Mouse (Mus musculus): Measurements from ENCODE around the gene Gm20721. TPM values are rescaled to one million over a fixed set of nuclear protein-coding genes. Genes with fewer than 3 reads are reported as not detected.
"Not testable (repeated sequence)": the region's sequence is repeated elsewhere in the genome, so short reads cannot be mapped to it uniquely, and the experiment has no call there.

Gene Gm20721
- polyA plus RNA-seq, 1 experiment from 2014 or later, result 19.8 TPM

DNA sequence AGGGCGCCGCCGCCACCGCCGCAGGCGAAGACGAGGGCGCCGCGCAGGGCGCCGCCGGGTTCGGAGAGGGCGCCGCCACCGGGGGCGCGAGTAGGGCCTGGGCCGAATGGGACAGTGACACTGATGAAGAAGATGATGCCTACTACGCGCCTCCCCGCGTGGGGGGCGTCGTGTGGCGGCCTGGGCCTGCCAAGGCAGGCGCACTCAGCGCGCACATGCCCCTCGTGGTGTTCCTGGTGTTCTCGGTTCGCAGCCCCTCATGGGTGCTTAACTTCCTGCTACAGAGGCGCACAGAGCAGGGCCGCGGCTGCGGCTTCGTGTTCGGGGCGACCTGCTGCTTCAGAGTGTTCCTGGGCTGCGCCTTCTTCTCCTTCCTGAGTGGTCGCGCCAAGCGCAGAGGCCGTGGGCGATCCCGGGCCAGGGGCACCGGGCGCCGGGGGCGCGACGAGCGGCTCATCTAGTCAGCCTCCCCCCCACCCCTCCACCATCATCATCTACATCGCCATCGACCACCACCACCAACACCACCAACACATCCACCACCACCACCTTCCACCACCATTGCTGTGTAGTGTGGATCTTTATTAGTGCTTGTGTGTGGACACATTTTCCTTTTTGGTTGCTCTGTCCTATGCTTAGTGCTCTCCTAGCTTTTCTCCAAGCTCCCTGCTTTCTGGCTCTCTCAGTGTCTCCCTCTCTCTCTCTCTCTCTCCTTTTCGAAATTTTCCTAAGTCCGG lies 17.4 kb downstream of the Gm20721 start:
- Histone ChIP-seq H3K27ac (replicated peaks) (peak overlapping the region; percentile 99), H3K9me3 (replicated peaks) (no peaks in the 10 kb centered on the region), H3K4me2 (peak overlapping the region; percentile 78), H3K36me3 (no peaks in the 10 kb centered on the region), H3K4me1 (peaks cover 46% of the 10 kb centered on the region), H3K27me3 (replicated peaks) (no peaks in the 10 kb centered on the region), H3K9ac (replicated peaks) (peak overlapping the region; percentile 100), H3K4me3 (replicated peaks) (peak overlapping the region; percentile 96)
- peak; percentile 11 for ATAC-seq (ENCODE audit: low FRiP score)
- WGBS, result 43% methylated on average over 58 of the region's 58 CpGs

GRCm38 (mm10) chr2:174328358-174328905 lies 18.1 kb downstream of the Gm20721 start:
- ATAC-seq (ENCODE audit: low FRiP score), result no peak
- no peaks in the 10 kb centered on the region for H3K27me3 ChIP-seq (replicated peaks)
- H3K9me3 ChIP-seq (replicated peaks), result no peaks in the 10 kb centered on the region
- H3K36me3 ChIP-seq, result no peaks in the 10 kb centered on the region
- WGBS, result 50% methylated on average over 46 of the region's 46 CpGs
- H3K4me1 ChIP-seq, result peaks cover 39% of the 10 kb centered on the region
- peak overlapping the region; percentile 96 for H3K4me3 ChIP-seq (replicated peaks)
- peak overlapping the region; percentile 100 for H3K9ac ChIP-seq (replicated peaks)
- H3K4me2 ChIP-seq, result peak overlapping the region; percentile 78
- peak overlapping the region; percentile 99 for H3K27ac ChIP-seq (replicated peaks)

DNA sequence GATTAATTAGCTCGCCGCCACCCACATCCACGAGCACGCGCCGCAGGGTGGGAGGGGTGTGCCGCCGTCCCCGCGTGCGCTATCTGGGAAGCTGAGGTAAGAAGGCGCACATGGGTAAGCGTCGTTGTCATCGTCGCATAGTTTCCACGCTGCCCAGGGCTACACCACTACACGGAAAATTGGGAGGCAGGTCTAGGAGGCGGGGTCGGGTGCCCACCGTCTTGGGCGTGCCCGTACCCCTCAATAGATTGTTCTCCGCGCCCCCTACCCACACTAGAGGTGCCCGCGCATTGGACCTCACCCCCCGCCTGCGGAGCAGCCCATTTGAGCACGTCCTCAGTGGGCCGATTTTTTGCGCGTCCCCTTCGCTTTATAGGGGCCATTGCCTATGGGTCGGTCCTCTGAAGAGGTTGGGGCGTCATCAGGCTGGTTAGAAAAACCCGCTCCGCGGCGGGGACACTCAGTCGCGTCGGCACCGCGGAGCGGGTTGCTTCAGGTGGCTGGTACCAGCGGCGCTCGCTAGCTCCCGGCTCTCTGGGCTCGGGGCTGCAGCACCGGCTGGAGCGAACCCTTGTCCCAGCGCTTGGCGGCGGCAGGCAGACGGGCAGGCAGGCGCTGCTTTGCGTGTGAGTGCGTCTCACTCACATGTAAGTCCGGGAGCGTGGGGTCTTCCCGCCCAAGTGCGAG lies 19.1 kb downstream of the Gm20721 start:
- H3K4me3 ChIP-seq (replicated peaks), result peak overlapping the region; percentile 96
- 59% methylated on average over 64 of the region's 64 CpGs for WGBS
- H3K4me2 ChIP-seq, result peak overlapping the region; percentile 78
- peak overlapping the region; percentile 68 for H3K27ac ChIP-seq (replicated peaks)
- H3K36me3 ChIP-seq, result no peaks in the 10 kb centered on the region
- H3K9me3 ChIP-seq (replicated peaks), result no peaks in the 10 kb centered on the region
- peaks cover 29% of the 10 kb centered on the region for H3K4me1 ChIP-seq
- ATAC-seq (ENCODE audit: low FRiP score), result peak; percentile 71
- H3K27me3 ChIP-seq (replicated peaks), result no peaks in the 10 kb centered on the region
- H3K9ac ChIP-seq (replicated peaks), result peak overlapping the region; percentile 100

GRCm38 (mm10) chr2:174326481-174326880 lies 20.0 kb downstream of the Gm20721 start:
- Histone ChIP-seq H3K4me3 (replicated peaks) (peak overlapping the region; percentile 96), H3K36me3 (no peaks in the 10 kb centered on the region), H3K9ac (replicated peaks) (peak overlapping the region; percentile 100; the same call in 1 of the 2 replicates), H3K27me3 (replicated peaks) (no peaks in the 10 kb centered on the region), H3K9me3 (replicated peaks) (no peaks in the 10 kb centered on the region), H3K4me1 (peaks cover 20% of the 10 kb centered on the region), H3K27ac (replicated peaks) (no peak overlapping the region), H3K4me2 (peak overlapping the region; percentile 78)
- no peak for ATAC-seq (ENCODE audit: low FRiP score)
- WGBS, result 55% methylated on average over 8 of the region's 8 CpGs

DNA sequence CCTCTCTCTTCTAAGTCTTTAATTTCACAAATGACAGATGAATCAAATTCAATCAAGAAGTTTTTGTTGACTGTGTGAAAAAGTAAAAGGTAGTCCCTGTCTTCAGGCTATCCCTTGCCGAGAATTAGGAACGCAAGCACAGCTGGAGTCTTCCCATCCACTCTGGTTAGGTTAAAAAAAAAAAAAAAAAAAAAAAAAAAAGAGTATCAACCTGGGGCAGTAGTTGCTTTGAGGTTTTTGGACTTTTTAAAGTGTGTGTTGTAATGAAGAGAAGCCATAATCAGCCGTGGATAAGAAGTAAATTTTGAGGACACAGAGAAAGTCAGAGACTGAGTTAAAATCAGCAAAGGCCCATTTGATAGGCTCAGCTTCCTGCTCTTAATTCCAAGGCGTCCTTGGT lies 20.5 kb downstream of the Gm20721 start:
- 69% methylated on average over 4 of the region's 4 CpGs for WGBS
- Histone ChIP-seq H3K27me3 (replicated peaks) (no peaks in the 10 kb centered on the region), H3K4me3 (replicated peaks) (peak overlapping the region; percentile 96; the same call in 1 of the 2 replicates), H3K27ac (replicated peaks) (no peak overlapping the region), H3K9me3 (replicated peaks) (no peaks in the 10 kb centered on the region), H3K36me3 (no peaks in the 10 kb centered on the region), H3K9ac (replicated peaks) (no peak overlapping the region), H3K4me2 (no peak overlapping the region), H3K4me1 (peaks cover 19% of the 10 kb centered on the region)
- ATAC-seq (ENCODE audit: low FRiP score), result no peak

- no peak for ATAC-seq (ENCODE audit: low FRiP score)
- no peak overlapping the region for H3K9ac ChIP-seq (replicated peaks)
- H3K4me3 ChIP-seq (replicated peaks), result no peak overlapping the region
- no peak overlapping the region for H3K4me2 ChIP-seq
- WGBS, result 95% methylated on average over 9 of the region's 9 CpGs
- no peaks in the 10 kb centered on the region for H3K9me3 ChIP-seq (replicated peaks)
- no peak overlapping the region for H3K27ac ChIP-seq (replicated peaks)
- no peaks in the 10 kb centered on the region for H3K36me3 ChIP-seq
- no peaks in the 10 kb centered on the region for H3K27me3 ChIP-seq (replicated peaks)
- H3K4me1 ChIP-seq, result no peaks in the 10 kb centered on the region; the same call in 1 of the 2 replicates
Observed at GRCm38 (mm10) chr2:174316661-174317060, 29.9 kb downstream of the Gm20721 start.

- H3K4me2 ChIP-seq; ATAC-seq (ENCODE audit: low FRiP score); H3K9ac ChIP-seq (replicated peaks); H3K27me3 ChIP-seq (replicated peaks); H3K9me3 ChIP-seq (replicated peaks); H3K4me3 ChIP-seq (replicated peaks); H3K36me3 ChIP-seq; H3K4me1 ChIP-seq; H3K27ac ChIP-seq (replicated peaks): not testable (repeated sequence)
Observed at GRCm38 (mm10) chr2:174315445-174315844, 31.1 kb downstream of the Gm20721 start.

- H3K27me3 ChIP-seq (replicated peaks), result no peaks in the 10 kb centered on the region
- no peaks in the 10 kb centered on the region for H3K9me3 ChIP-seq (replicated peaks)
- H3K9ac ChIP-seq (replicated peaks), result no peak overlapping the region
- H3K4me1 ChIP-seq, result peaks cover 4% of the 10 kb centered on the region; the same call in 1 of the 2 replicates
- H3K4me2 ChIP-seq, result no peak overlapping the region
- no peak overlapping the region for H3K4me3 ChIP-seq (replicated peaks)
- ATAC-seq (ENCODE audit: low FRiP score), result 0 out of 2 replicates have a peak, but pooled peaks have one; percentile 6
- no peak overlapping the region for H3K27ac ChIP-seq (replicated peaks)
- 91% methylated on average over 2 of the region's 2 CpGs for WGBS
- H3K36me3 ChIP-seq, result no peaks in the 10 kb centered on the region
Observed at GRCm38 (mm10) chr2:174312661-174313060, 33.9 kb downstream of the Gm20721 start.

DNA sequence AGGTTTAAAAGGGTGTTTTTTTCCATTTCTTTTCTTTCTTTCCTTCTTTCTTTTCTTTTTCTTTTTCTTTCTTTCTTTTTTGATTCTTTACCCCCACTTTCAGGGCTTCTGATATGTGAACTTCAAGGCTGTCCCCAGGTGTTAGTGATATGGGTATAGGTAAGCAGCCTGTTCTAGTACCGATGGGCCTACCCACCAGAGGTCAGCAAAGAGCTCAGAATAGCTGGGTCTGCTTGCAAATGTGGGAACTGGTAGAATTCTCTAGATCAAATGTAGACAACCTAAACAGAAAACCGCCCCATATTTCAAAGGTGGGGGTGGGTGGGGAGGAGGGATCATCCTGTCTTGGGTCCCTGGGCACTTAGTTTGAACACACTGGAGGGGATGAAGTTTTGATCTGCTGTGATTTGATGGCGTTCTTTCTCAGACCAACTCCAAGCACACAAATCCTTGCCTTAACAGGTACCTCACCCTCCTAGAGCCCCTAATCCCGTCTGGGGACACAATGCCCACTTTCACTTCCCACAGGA lies 34.3 kb downstream of the Gm20721 start:
- Histone ChIP-seq H3K27ac (replicated peaks) (no peak overlapping the region), H3K4me2 (no peak overlapping the region), H3K4me3 (replicated peaks) (no peak overlapping the region), H3K36me3 (no peaks in the 10 kb centered on the region), H3K9me3 (replicated peaks) (no peaks in the 10 kb centered on the region), H3K9ac (replicated peaks) (no peak overlapping the region), H3K27me3 (replicated peaks) (no peaks in the 10 kb centered on the region), H3K4me1 (peaks cover 4% of the 10 kb centered on the region; the same call in 1 of the 2 replicates)
- ATAC-seq (ENCODE audit: low FRiP score), result peak; percentile 84
- WGBS, result 37% methylated on average over 4 of the region's 4 CpGs

DNA sequence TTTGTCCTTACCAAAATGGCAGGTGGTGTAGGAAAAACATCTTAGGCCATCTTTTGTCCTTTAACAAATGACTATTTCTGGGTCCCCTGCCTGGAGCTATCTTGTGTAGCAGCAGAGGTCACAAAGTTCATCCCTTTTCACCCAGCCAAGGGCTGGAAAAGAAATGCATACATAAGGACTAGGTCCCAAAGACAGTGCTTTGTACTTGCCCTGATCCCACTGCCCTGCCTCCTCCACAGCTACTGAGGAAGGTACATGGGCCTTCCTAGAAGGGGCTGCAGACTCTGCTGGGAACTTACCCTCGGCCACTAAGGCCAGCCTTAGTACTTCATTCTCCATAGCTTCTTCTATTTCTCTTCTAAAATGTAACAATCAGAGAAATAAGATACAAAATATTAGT lies 34.9 kb downstream of the Gm20721 start:
- Histone ChIP-seq H3K27ac (replicated peaks) (no peak overlapping the region), H3K9ac (replicated peaks) (no peak overlapping the region), H3K4me2 (no peak overlapping the region), H3K9me3 (replicated peaks) (no peaks in the 10 kb centered on the region), H3K4me3 (replicated peaks) (no peak overlapping the region), H3K4me1 (peaks cover 4% of the 10 kb centered on the region; the same call in 1 of the 2 replicates), H3K27me3 (replicated peaks) (no peaks in the 10 kb centered on the region), H3K36me3 (no peaks in the 10 kb centered on the region)
- 0 out of 2 replicates have a peak, but pooled peaks have one; percentile 11 for ATAC-seq (ENCODE audit: low FRiP score)
- WGBS, result 27% methylated on average over 1 of the region's 1 CpGs

DNA sequence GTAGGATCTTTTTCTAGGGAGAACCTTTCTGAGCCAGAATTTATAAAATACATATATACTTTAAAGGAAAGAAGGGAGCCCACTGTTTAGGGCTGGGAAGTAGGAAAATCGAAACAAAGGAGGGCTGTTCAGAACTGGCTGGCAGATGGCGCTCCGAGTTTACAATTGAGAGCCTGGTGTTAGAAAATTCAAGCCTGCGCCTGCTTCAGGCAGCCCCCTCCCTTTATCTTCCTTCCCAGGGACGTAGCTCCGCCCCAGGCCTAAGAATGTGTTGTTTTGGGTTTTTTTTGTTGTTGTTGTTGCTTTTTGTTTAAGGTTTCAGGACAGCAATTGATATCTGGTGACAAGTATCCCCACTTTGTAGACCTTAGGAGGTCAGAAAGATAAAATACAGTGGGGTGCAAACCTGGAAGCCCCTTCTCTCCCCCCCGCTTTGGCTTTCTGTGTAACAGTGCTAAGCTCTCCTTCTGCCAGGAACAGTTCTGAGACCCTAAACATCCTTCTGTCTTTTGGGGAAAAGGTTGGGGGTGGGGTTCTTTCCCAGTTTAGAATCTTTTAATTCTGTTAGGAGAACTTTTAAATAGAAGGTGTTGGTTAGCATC lies 35.5 kb downstream of the Gm20721 start:
- Histone ChIP-seq H3K9me3 (replicated peaks) (no peaks in the 10 kb centered on the region), H3K4me3 (replicated peaks) (no peak overlapping the region), H3K4me2 (no peak overlapping the region), H3K9ac (replicated peaks) (no peak overlapping the region), H3K4me1 (peaks cover 4% of the 10 kb centered on the region; the same call in 1 of the 2 replicates), H3K27ac (replicated peaks) (no peak overlapping the region), H3K36me3 (no peaks in the 10 kb centered on the region), H3K27me3 (replicated peaks) (no peaks in the 10 kb centered on the region)
- WGBS, result 14% methylated on average over 7 of the region's 7 CpGs
- ATAC-seq (ENCODE audit: low FRiP score), result peak; percentile 73

Measured in neural tube, embryonic 15.5 days (tissue).